14 mouse cellular contexts compared by ENCODE assay signal in the genomic region with DNA sequence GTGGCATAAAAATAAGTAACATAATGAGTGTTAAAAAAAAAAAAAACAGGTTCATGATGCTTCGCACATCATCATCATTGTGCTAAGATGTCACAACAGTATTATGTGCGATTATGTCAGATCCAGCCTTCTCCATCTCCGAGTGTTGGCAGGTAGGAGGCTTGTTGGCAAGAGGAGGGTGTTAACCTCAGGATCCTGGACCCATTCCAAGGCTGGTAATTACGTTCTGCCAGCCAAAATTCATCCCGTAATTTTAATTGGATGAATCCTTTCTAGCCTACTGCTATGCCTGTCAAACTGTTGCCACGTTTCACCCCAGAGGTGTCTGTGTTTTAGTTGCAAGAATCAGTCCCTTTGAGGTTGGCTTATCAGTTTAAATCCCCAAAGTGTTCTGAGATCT. TPM values are rescaled to one million over a fixed set of nuclear protein-coding genes. Genes with fewer than 3 reads are reported as not detected.
DNase-seq lines count a peak whose midpoint lies in the region; ATAC-seq lines count a peak whose summit lies in the region.
"Had no signal": no experiment of that assay in that cellular context is flagged by ENCODE, and none has a peak within 500 bp of the region (broad histone marks: within the 10 kb centered on the region; RNA-seq: fewer than 3 reads in every experiment).

No protein-coding gene starts in this region.

- H3K9me3 ChIP-seq in forebrain, embryonic 12.5 days: no peaks in the 10 kb centered on the region
- no peaks in the 10 kb centered on the region for H3K9me3 ChIP-seq in midbrain, embryonic 13.5 days
- H3K9me3 ChIP-seq: embryonic facial prominence, embryonic 13.5 days; neural tube, embryonic 12.5 days had no signal

- no peak overlapping the region for H3K27ac ChIP-seq in forebrain, embryonic 12.5 days
- H3K27ac ChIP-seq in midbrain, embryonic 13.5 days: no peak overlapping the region
- H3K27ac ChIP-seq: embryonic facial prominence, embryonic 13.5 days; kidney, postnatal 0 days; neural tube, embryonic 12.5 days had no signal

- WGBS in forebrain, embryonic 12.5 days: 62% methylated on average over 6 of the region's 6 CpGs
- WGBS in midbrain, embryonic 13.5 days: 78% methylated on average over 6 of the region's 6 CpGs

- no peaks in the 10 kb centered on the region for H3K27me3 ChIP-seq in forebrain, embryonic 12.5 days
- H3K27me3 ChIP-seq in midbrain, embryonic 13.5 days: 0 out of 2 replicates have a peak, but pooled peaks cover 2% of the 10 kb centered on the region
- H3K27me3 ChIP-seq: neural tube, embryonic 12.5 days had no signal

- peaks cover 21% of the 10 kb centered on the region for H3K4me1 ChIP-seq in forebrain, embryonic 12.5 days
- 0 out of 2 replicates have a peak, but pooled peaks cover 5% of the 10 kb centered on the region for H3K4me1 ChIP-seq in midbrain, embryonic 13.5 days (replicated peaks)
- H3K4me1 ChIP-seq: neural tube, embryonic 12.5 days had no signal

- peak; percentile 6 for DNase-seq in layer of hippocampus, adult 11-12 months (ENCODE audit: low spot score)
- no peak for DNase-seq in layer of hippocampus, adult 9-10 months (ENCODE audit: low spot score)
- DNase-seq in cerebellum, adult 11 months: peak; percentile 23
- DNase-seq in spleen, postnatal 14 days (ENCODE audit: low spot score in 2 of 2): no peak
- no peak for DNase-seq in heart, adult 11 months
- DNase-seq in adrenal gland, adult 18-20 months (ENCODE audit: low spot score in 2 of 2): no peak
- DNase-seq: right cerebral cortex, postnatal 25 days; thymus, postnatal 4 days had no signal

- H3K4me3 ChIP-seq in forebrain, embryonic 12.5 days (replicated peaks): no peak overlapping the region
- H3K4me3 ChIP-seq in midbrain, embryonic 13.5 days (replicated peaks): no peak overlapping the region
- H3K4me3 ChIP-seq: embryonic facial prominence, embryonic 13.5 days; neural tube, embryonic 12.5 days had no signal

- H3K36me3 ChIP-seq in forebrain, embryonic 12.5 days (replicated peaks): no peaks in the 10 kb centered on the region
- no peaks in the 10 kb centered on the region for H3K36me3 ChIP-seq in midbrain, embryonic 13.5 days
- H3K36me3 ChIP-seq: embryonic facial prominence, embryonic 13.5 days; neural tube, embryonic 12.5 days had no signal

- H3K4me2 ChIP-seq in forebrain, embryonic 12.5 days: no peak overlapping the region
- H3K4me2 ChIP-seq in midbrain, embryonic 13.5 days (replicated peaks): no peak overlapping the region
- H3K4me2 ChIP-seq: embryonic facial prominence, embryonic 13.5 days; heart, embryonic 11.5 days; neural tube, embryonic 12.5 days had no signal

- no peak overlapping the region for H3K9ac ChIP-seq in forebrain, embryonic 12.5 days
- no peak overlapping the region for H3K9ac ChIP-seq in midbrain, embryonic 13.5 days (replicated peaks)
- H3K9ac ChIP-seq: embryonic facial prominence, embryonic 13.5 days; neural tube, embryonic 12.5 days had no signal

- ATAC-seq in forebrain, embryonic 12.5 days (ENCODE audit: low FRiP score): peak; percentile 71; the same call in 1 of the 2 replicates
- 0 out of 2 replicates have a peak, but pooled peaks have one; percentile 34 for ATAC-seq in midbrain, embryonic 13.5 days

RNA-seq across cellular contexts. Expression of gene 1700066M21Rik, which starts 47.2 kb away (rescaled TPM):
- 16.3 and 16.6 TPM in 2 replicates for polyA plus RNA-seq in forebrain, embryonic 12.5 days (2016; fragmentation: Nextera tagmentation; extraction: Ambion mirVana)
- polyA plus RNA-seq in midbrain, embryonic 13.5 days (2015; fragmentation: Nextera tagmentation; extraction: Ambion mirVana): 14.1 and 14.3 TPM in 2 replicates
- 1 to 10 TPM; 7.5 to 8.3 TPM for total RNA-seq in adrenal gland, adult 18-20 months (2021)

Comparison
In these comparisons a context has a peak if more than half of its experiments do, and no peak if none do; other contexts are left out.
1. DNase-seq: peak in layer of hippocampus, adult 11-12 months (single experiment) and cerebellum, adult 11 months (single experiment); none in layer of hippocampus, adult 9-10 months (single experiment), spleen, postnatal 14 days (0 of 2), heart, adult 11 months (single experiment) and adrenal gland, adult 18-20 months (0 of 2).